Mouse (Mus musculus): ENCODE measurements at regions not wholly inside any gene's neighbourhood (a gene's known extent, or its start where the extent isn't known, plus 50 kb on each side); places are given as distances from the start of the nearest gene placed in this dataset.

DNA sequence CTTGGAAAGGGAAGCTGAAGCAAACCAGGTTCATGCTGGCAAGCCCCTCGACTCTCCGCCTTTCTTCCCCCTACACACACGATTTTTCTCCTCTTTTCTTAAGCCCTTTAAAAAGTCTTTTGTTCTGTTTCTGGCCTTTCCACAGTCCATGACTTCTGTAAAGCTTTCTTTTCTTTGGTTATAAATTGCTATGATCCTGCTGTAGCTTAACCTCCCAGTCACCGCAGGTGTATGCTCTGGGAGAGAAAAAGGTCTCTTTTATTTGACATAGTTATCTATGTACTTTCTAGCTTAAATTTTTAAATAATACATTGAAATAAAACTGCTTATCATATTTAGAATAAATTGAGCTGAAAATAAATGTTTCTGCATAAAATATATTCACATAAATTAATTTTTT lies 813.0 kb downstream of the Slitrk6 start:
- TF ChIP-seq POU5F1 (IDR thresholded peaks at IDR 0.05; ENCODE audit: borderline replicate concordance, low read length) = no peak
- TF ChIP-seq NANOG (IDR thresholded peaks at IDR 0.05; ENCODE audit: borderline replicate concordance, low read length) = no peak
- no peak for TF ChIP-seq CTCF (conservative IDR thresholded peaks at IDR 0.05; ENCODE audit: low read length)
- H3K9me3 ChIP-seq (ENCODE audit: low read length) = no peaks in the 10 kb centered on the region
- H3K36me3 ChIP-seq (ENCODE audit: insufficient read depth, low read length) = no peaks in the 10 kb centered on the region
- H3K4me3 ChIP-seq (replicated peaks; ENCODE audit: low read length) = no peak overlapping the region
- H3K4me1 ChIP-seq (replicated peaks; ENCODE audit: low read depth, low read length) = no peaks in the 10 kb centered on the region
- H3K27me3 ChIP-seq (ENCODE audit: insufficient read depth, low read length) = no peaks in the 10 kb centered on the region

- Histone ChIP-seq H3K4me3 (replicated peaks; ENCODE audit: low read length) (no peak overlapping the region), H3K9me3 (ENCODE audit: low read length) (no peaks in the 10 kb centered on the region), H3K36me3 (ENCODE audit: insufficient read depth, low read length) (no peaks in the 10 kb centered on the region), H3K4me1 (replicated peaks; ENCODE audit: low read depth, low read length) (no peaks in the 10 kb centered on the region), H3K27me3 (ENCODE audit: insufficient read depth, low read length) (no peaks in the 10 kb centered on the region)
- TF ChIP-seq POU5F1 (IDR thresholded peaks at IDR 0.05; ENCODE audit: borderline replicate concordance, low read length) = no peak
- TF ChIP-seq CTCF (conservative IDR thresholded peaks at IDR 0.05; ENCODE audit: low read length) = no peak
- TF ChIP-seq NANOG (IDR thresholded peaks at IDR 0.05; ENCODE audit: borderline replicate concordance, low read length) = no peak
Observed at GRCm38 (mm10) chr14:109941162-109941561, 813.8 kb downstream of the Slitrk6 start.

DNA sequence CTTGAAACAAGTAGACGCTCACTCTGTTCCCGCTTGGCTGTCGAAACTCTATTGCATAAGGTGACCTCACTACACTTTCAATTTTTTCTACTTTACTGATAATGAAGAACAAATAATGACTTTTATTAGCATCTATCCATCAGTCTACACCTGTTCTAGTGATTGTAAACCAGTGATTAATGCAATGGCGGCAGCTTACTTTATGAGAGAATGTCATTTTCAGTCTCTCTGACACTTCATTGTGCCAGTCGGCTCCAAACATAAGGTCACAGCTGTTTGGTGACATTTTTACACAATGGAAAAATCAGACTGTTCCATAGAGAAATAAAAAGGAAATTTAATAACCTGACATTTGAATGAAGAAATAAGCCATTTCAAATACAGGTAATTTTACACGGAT lies 817.5 kb downstream of the Slitrk6 start:
- no peaks in the 10 kb centered on the region for H3K36me3 ChIP-seq (ENCODE audit: insufficient read depth, low read length)
- no peaks in the 10 kb centered on the region for H3K4me1 ChIP-seq (replicated peaks; ENCODE audit: low read depth, low read length)
- no peak overlapping the region for H3K4me3 ChIP-seq (replicated peaks; ENCODE audit: low read length)
- TF ChIP-seq POU5F1 (IDR thresholded peaks at IDR 0.05; ENCODE audit: borderline replicate concordance, low read length) (no peak), CTCF (conservative IDR thresholded peaks at IDR 0.05; ENCODE audit: low read length) (no peak), NANOG (IDR thresholded peaks at IDR 0.05; ENCODE audit: borderline replicate concordance, low read length) (no peak)
- H3K27me3 ChIP-seq (ENCODE audit: insufficient read depth, low read length) = no peaks in the 10 kb centered on the region
- H3K9me3 ChIP-seq (ENCODE audit: low read length) = no peaks in the 10 kb centered on the region

DNA sequence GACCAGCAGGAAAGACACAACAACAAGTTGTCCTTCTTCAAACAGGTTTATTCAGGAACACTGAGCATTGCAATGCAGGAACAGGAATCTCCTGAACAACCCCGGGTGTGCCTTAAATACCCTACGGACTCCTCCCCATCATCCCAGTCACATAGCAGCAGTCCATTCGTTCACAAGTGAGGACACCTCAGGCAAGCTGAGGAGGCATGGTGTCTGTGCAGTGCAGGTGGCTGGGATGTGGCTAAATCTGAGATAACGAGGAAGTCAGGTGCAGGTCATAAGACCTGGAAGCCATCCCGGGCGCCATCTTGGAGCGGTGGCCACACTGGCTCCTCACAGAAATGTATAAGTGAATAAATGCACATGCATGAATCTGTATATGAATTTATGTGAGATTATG lies 826.0 kb downstream of the Slitrk6 start:
- no peak for TF ChIP-seq CTCF (conservative IDR thresholded peaks at IDR 0.05; ENCODE audit: low read length)
- TF ChIP-seq NANOG (IDR thresholded peaks at IDR 0.05; ENCODE audit: borderline replicate concordance, low read length) = no peak
- no peak for TF ChIP-seq POU5F1 (IDR thresholded peaks at IDR 0.05; ENCODE audit: borderline replicate concordance, low read length)
- H3K4me3 ChIP-seq (replicated peaks; ENCODE audit: low read length) = no peak overlapping the region
- no peaks in the 10 kb centered on the region for H3K9me3 ChIP-seq (ENCODE audit: low read length)
- H3K36me3 ChIP-seq (ENCODE audit: insufficient read depth, low read length) = no peaks in the 10 kb centered on the region
- no peaks in the 10 kb centered on the region for H3K4me1 ChIP-seq (replicated peaks; ENCODE audit: low read depth, low read length)
- no peaks in the 10 kb centered on the region for H3K27me3 ChIP-seq (ENCODE audit: insufficient read depth, low read length)

- Histone ChIP-seq H3K27me3 (ENCODE audit: insufficient read depth, low read length) (no peaks in the 10 kb centered on the region), H3K4me3 (replicated peaks; ENCODE audit: low read length) (no peak overlapping the region), H3K36me3 (ENCODE audit: insufficient read depth, low read length) (no peaks in the 10 kb centered on the region), H3K4me1 (replicated peaks; ENCODE audit: low read depth, low read length) (no peaks in the 10 kb centered on the region), H3K9me3 (ENCODE audit: low read length) (no peaks in the 10 kb centered on the region)
- TF ChIP-seq NANOG (IDR thresholded peaks at IDR 0.05; ENCODE audit: borderline replicate concordance, low read length) (no peak), CTCF (conservative IDR thresholded peaks at IDR 0.05; ENCODE audit: low read length) (no peak), POU5F1 (IDR thresholded peaks at IDR 0.05; ENCODE audit: borderline replicate concordance, low read length) (no peak)
Observed at GRCm38 (mm10) chr14:109891896-109892165, 863.1 kb downstream of the Slitrk6 start.

- H3K36me3 ChIP-seq (ENCODE audit: insufficient read depth, low read length) = no peaks in the 10 kb centered on the region
- TF ChIP-seq CTCF (conservative IDR thresholded peaks at IDR 0.05; ENCODE audit: low read length) (no peak), POU5F1 (IDR thresholded peaks at IDR 0.05; ENCODE audit: borderline replicate concordance, low read length) (no peak), NANOG (IDR thresholded peaks at IDR 0.05; ENCODE audit: borderline replicate concordance, low read length) (no peak)
- H3K27me3 ChIP-seq (ENCODE audit: insufficient read depth, low read length) = no peaks in the 10 kb centered on the region
- H3K4me3 ChIP-seq (replicated peaks; ENCODE audit: low read length) = no peak overlapping the region
- H3K4me1 ChIP-seq (replicated peaks; ENCODE audit: low read depth, low read length) = no peaks in the 10 kb centered on the region
- no peaks in the 10 kb centered on the region for H3K9me3 ChIP-seq (ENCODE audit: low read length)
Observed at GRCm38 (mm10) chr14:109891151-109891895, 863.6 kb downstream of the Slitrk6 start.

GRCm38 (mm10) chr14:109876950-109877663 lies 877.8 kb downstream of the Slitrk6 start:
- no peaks in the 10 kb centered on the region for H3K36me3 ChIP-seq (ENCODE audit: insufficient read depth, low read length)
- H3K9me3 ChIP-seq (ENCODE audit: low read length) = no peaks in the 10 kb centered on the region
- no peaks in the 10 kb centered on the region for H3K27me3 ChIP-seq (ENCODE audit: insufficient read depth, low read length)
- no peak for TF ChIP-seq POU5F1 (IDR thresholded peaks at IDR 0.05; ENCODE audit: borderline replicate concordance, low read length)
- TF ChIP-seq CTCF (conservative IDR thresholded peaks at IDR 0.05; ENCODE audit: low read length) = no peak
- TF ChIP-seq NANOG (IDR thresholded peaks at IDR 0.05; ENCODE audit: borderline replicate concordance, low read length) = no peak
- no peaks in the 10 kb centered on the region for H3K4me1 ChIP-seq (replicated peaks; ENCODE audit: low read depth, low read length)
- no peak overlapping the region for H3K4me3 ChIP-seq (replicated peaks; ENCODE audit: low read length)

- Histone ChIP-seq H3K4me1 (replicated peaks; ENCODE audit: low read depth, low read length) (no peaks in the 10 kb centered on the region), H3K36me3 (ENCODE audit: insufficient read depth, low read length) (no peaks in the 10 kb centered on the region), H3K9me3 (ENCODE audit: low read length) (no peaks in the 10 kb centered on the region), H3K4me3 (replicated peaks; ENCODE audit: low read length) (no peak overlapping the region), H3K27me3 (ENCODE audit: insufficient read depth, low read length) (no peaks in the 10 kb centered on the region)
- no peak for TF ChIP-seq POU5F1 (IDR thresholded peaks at IDR 0.05; ENCODE audit: borderline replicate concordance, low read length)
- TF ChIP-seq NANOG (IDR thresholded peaks at IDR 0.05; ENCODE audit: borderline replicate concordance, low read length) = no peak
- no peak for TF ChIP-seq CTCF (conservative IDR thresholded peaks at IDR 0.05; ENCODE audit: low read length)
Observed at GRCm38 (mm10) chr14:109874230-109874629, 880.7 kb downstream of the Slitrk6 start.

All from E14TG2a.4 (cell line).